Mouse (Mus musculus): ENCODE results near the gene Htra2. TPM values are rescaled to one million over a fixed set of nuclear protein-coding genes. Genes with fewer than 3 reads are reported as not detected.

Htra2 gene
- polyA plus RNA-seq, 1 experiment from 2014 or later: 41.0 TPM

- Histone ChIP-seq H3K4me3 (ENCODE audit: low read depth, low read length) (no peak overlapping the region), H3K9ac (replicated peaks; ENCODE audit: low read depth, low read length) (no peak overlapping the region), H3K27ac (ENCODE audit: low read length) (no peak overlapping the region), H3K4me1 (ENCODE audit: control insufficient read depth, insufficient read depth, low read length) (no peaks in the 10 kb centered on the region), H3K27me3 (ENCODE audit: control insufficient read depth, insufficient read depth, low read length) (no peaks in the 10 kb centered on the region), H3K4me2 (replicated peaks; ENCODE audit: low read depth, low read length) (no peak overlapping the region), H3K36me3 (ENCODE audit: control insufficient read depth, insufficient read depth, low read length) (no peaks in the 10 kb centered on the region), H3K9me3 (ENCODE audit: control insufficient read depth, low read depth, low read length) (no peaks in the 10 kb centered on the region)
- WGBS: 84% methylated on average over 5 of the region's 5 CpGs
- no peak for ATAC-seq (ENCODE audit: insufficient number of reproducible peaks, insufficient read depth, low FRiP score, low read depth)
These were observed 51.2 kb downstream of the Htra2 start for GRCm38 (mm10) chr6:83003850-83004249.

- no peak overlapping the region for H3K4me3 ChIP-seq (ENCODE audit: low read depth, low read length)
- H3K9me3 ChIP-seq (ENCODE audit: control insufficient read depth, low read depth, low read length): no peaks in the 10 kb centered on the region
- WGBS: 89% methylated on average over 1 of the region's 1 CpGs
These were observed 52.0 kb downstream of the Htra2 start for GRCm38 (mm10) chr6:83003082-83003481.

More at GRCm38 (mm10) chr6:83003082-83003481, 52.0 kb downstream of the Htra2 start:
- ATAC-seq (ENCODE audit: insufficient number of reproducible peaks, insufficient read depth, low FRiP score, low read depth): no peak
- H3K27me3 ChIP-seq (ENCODE audit: control insufficient read depth, insufficient read depth, low read length): no peaks in the 10 kb centered on the region
- H3K27ac ChIP-seq (ENCODE audit: low read length): no peak overlapping the region
- H3K9ac ChIP-seq (replicated peaks; ENCODE audit: low read depth, low read length): no peak overlapping the region
- H3K36me3 ChIP-seq (ENCODE audit: control insufficient read depth, insufficient read depth, low read length): no peaks in the 10 kb centered on the region
- H3K4me2 ChIP-seq (replicated peaks; ENCODE audit: low read depth, low read length): no peak overlapping the region
- no peaks in the 10 kb centered on the region for H3K4me1 ChIP-seq (ENCODE audit: control insufficient read depth, insufficient read depth, low read length)

MicroRNAs encoded within 50 kb of the gene (microRNA counts, 519-probe panel; counts per million panel counts)
- microRNA mmu-miR-3470a+mmu-miR-3470b: not detected

Small RNAs within 50 kb of the gene (microRNA-seq; reads per million reads assigned to microRNA genes)
- not detected for gene Mir3470a
- gene Mir7040: not detected

Other genes with a start within 250 kb of the Htra2 start
- 1.8 and 1.9 TPM in 2 replicates for gene Sema4f, start 115.5 kb downstream of the Htra2 start, polyA plus RNA-seq (2014; fragmentation: Nextera tagmentation; extraction: Ambion mirVana)
- 0.35 and 0.87 TPM in 2 replicates for gene M1ap, start 108.4 kb downstream of the Htra2 start, polyA plus RNA-seq (2014; fragmentation: Nextera tagmentation; extraction: Ambion mirVana)
- 8.5 and 9.7 TPM in 2 replicates for gene Dok1, start 21.8 kb downstream of the Htra2 start, polyA plus RNA-seq (2014; fragmentation: Nextera tagmentation; extraction: Ambion mirVana)
- 15.6 and 16.2 TPM in 2 replicates for gene Loxl3, start 21.1 kb downstream of the Htra2 start, polyA plus RNA-seq (2014; fragmentation: Nextera tagmentation; extraction: Ambion mirVana)
- gene Aup1, start 752 bp downstream of the Htra2 start, polyA plus RNA-seq (2014; fragmentation: Nextera tagmentation; extraction: Ambion mirVana): 135 and 154 TPM in 2 replicates
- gene Dqx1, start 2.6 kb upstream of the Htra2 start, polyA plus RNA-seq (2014; fragmentation: Nextera tagmentation; extraction: Ambion mirVana): 4.2 and 4.5 TPM in 2 replicates
- 8.4 and 9.2 TPM in 2 replicates for gene Tlx2, start 15.0 kb upstream of the Htra2 start, polyA plus RNA-seq (2014; fragmentation: Nextera tagmentation; extraction: Ambion mirVana)
- 33.0 and 38.8 TPM in 2 replicates for gene Pcgf1, start 22.6 kb upstream of the Htra2 start, polyA plus RNA-seq (2014; fragmentation: Nextera tagmentation; extraction: Ambion mirVana)
- 1.2 and 1.8 TPM in 2 replicates for gene Lbx2, start 31.1 kb upstream of the Htra2 start, polyA plus RNA-seq (2014; fragmentation: Nextera tagmentation; extraction: Ambion mirVana)
- 2.0 and 3.5 TPM in 2 replicates for gene Ccdc142, start 46.3 kb upstream of the Htra2 start, polyA plus RNA-seq (2014; fragmentation: Nextera tagmentation; extraction: Ambion mirVana)
- 1.7 and 2.0 TPM in 2 replicates for gene Gm42688, start 46.3 kb upstream of the Htra2 start, polyA plus RNA-seq (2014; fragmentation: Nextera tagmentation; extraction: Ambion mirVana)
- gene Mrpl53, start 53.8 kb upstream of the Htra2 start, polyA plus RNA-seq (2014; fragmentation: Nextera tagmentation; extraction: Ambion mirVana): 114 and 129 TPM in 2 replicates
- gene Mogs, start 60.2 kb upstream of the Htra2 start, polyA plus RNA-seq (2014; fragmentation: Nextera tagmentation; extraction: Ambion mirVana): 24.4 and 31.2 TPM in 2 replicates
- 91.3 and 99.6 TPM in 2 replicates for gene Wbp1, start 66.3 kb upstream of the Htra2 start, polyA plus RNA-seq (2014; fragmentation: Nextera tagmentation; extraction: Ambion mirVana)
- gene Ino80b, start 70.2 kb upstream of the Htra2 start, polyA plus RNA-seq (2014; fragmentation: Nextera tagmentation; extraction: Ambion mirVana): 13.6 and 16.5 TPM in 2 replicates
- 18.8 and 19.2 TPM in 2 replicates for gene Rtkn, start 80.2 kb upstream of the Htra2 start, polyA plus RNA-seq (2014; fragmentation: Nextera tagmentation; extraction: Ambion mirVana)
- gene Wdr54, start 101.1 kb upstream of the Htra2 start, polyA plus RNA-seq (2014; fragmentation: Nextera tagmentation; extraction: Ambion mirVana): 5.3 and 5.8 TPM in 2 replicates
- 0.77 and 1.2 TPM in 2 replicates for gene 1700003E16Rik, start 101.1 kb upstream of the Htra2 start, polyA plus RNA-seq (2014; fragmentation: Nextera tagmentation; extraction: Ambion mirVana)
- gene Dctn1, start 110.6 kb upstream of the Htra2 start, polyA plus RNA-seq (2014; fragmentation: Nextera tagmentation; extraction: Ambion mirVana): 70.4 and 73.9 TPM in 2 replicates
- gene Slc4a5, start 164.6 kb upstream of the Htra2 start, polyA plus RNA-seq (2014; fragmentation: Nextera tagmentation; extraction: Ambion mirVana): 0.34 and 0.38 TPM in 2 replicates